Mouse (Mus musculus) right cerebral cortex, adult 2 months (tissue): Measurements from ENCODE around the gene Ilvbl.
"Not testable (repeated sequence)": the region's sequence is repeated elsewhere in the genome, so short reads cannot be mapped to it uniquely, and the experiment has no call there.

Experiments used
- DNase-seq, 2 experiments: peaks; one replicate each; pipeline ENCODE4 v3.0.0; 2021 to 2022; ENCODE audit warnings: low spot score in 2 of 2

Gene Ilvbl

DNA sequence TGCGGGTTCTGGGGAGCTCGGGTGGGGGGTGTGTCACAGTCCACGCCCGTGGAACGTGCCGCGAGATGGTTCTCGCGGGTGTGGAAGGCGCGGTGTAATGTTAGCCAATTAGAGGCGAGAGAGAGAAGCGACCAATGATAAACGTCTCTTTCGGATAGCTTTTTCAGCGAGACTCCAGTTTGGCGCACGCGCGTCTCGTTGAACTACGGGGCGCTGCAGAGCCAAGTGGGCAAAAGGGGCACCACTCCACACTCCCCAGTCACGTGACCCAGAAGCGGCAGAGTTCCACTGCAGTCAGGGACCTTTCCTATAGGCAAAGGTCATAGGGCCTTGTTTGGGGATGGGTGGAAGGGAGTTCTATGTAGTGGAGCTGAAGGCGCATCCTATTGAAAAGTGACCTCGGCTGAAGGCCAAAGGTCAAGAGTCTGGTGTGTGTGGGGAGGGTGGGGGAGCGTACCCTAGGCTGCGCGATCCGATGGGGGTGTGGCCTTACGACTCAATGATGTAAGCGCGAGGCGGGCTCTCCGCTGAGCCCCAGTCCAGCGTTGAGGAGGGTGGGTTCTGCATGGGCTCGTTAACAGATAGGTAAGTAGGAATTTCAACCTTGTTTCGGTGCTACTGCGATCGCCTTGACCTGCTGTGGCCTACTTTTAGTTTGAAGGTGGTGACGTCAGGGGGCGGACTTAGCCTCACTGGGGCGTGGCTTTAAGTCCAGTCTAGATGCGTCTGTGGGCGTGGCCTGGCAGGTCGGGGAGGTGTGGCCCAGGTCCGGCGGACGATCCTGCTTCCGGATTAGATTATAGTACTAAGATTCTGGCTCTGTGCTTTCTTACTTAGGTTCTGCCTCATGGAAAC, at the start of gene Ilvbl:
TSS of gene Ilvbl (plus strand) at position 97 of the 855 bp plus-strand sequence.
- DNase-seq, result peak; percentile 91 to 95

DNA sequence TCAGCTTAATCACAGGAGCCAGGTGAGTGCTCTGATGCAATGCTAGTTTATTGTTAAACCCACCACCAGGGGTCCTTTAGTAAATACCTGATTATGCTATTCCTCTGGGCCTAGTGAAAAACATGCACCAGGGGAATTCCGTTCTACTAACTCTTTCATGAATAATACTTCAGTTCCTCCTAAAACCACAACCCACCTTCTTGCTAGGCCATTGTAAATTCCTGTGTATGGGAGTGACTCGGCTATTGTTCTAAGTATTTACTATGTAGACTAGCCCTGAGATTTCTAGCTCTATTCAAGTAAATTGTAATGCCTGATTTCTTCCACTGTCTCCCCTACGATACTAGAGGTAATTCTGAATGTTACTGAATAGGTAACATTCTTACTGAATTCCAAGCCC, 49.1 kb upstream of the Ilvbl start:
- not testable (repeated sequence) for DNase-seq

DNA sequence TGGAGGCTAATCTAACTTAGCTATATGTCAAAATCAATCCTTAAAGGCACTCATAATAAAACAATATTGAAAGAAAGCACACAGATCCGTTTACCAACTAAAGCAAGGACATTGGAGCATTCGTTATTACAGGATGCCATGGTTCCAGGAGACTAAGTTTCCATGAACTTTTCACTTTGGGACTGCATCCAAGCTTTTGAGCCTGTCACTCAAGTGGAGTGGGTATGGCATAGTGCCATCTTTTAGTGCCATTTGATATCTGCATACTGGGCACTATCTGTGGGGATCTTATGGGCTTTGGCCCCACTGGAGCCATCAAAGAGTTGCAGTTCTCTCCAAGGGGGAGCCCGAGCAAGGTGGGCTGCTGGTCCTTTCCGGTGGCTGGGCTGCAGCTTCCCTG, 48.6 kb upstream of the Ilvbl start:
- no peak for DNase-seq

DNA sequence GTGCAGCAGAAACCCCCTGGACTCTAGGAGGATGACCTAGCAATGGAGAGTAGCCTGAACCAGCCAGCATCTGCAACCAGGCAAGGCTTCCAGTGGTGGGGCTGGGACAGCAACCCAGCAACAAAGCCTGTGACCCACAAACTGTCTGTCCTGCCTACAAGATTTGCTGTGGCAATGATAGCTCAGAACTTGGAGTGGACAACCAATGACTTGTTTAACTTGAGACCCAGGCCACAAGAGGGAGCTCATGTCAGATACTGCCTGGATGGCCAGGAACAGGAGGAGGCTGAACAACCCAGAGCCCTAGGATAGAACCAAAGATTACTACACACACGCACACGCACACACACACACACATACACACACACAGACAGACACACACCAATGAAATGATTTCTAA, 33.2 kb upstream of the Ilvbl start:
- peak in 1 of 2 experiments; percentile 4 for DNase-seq

DNA sequence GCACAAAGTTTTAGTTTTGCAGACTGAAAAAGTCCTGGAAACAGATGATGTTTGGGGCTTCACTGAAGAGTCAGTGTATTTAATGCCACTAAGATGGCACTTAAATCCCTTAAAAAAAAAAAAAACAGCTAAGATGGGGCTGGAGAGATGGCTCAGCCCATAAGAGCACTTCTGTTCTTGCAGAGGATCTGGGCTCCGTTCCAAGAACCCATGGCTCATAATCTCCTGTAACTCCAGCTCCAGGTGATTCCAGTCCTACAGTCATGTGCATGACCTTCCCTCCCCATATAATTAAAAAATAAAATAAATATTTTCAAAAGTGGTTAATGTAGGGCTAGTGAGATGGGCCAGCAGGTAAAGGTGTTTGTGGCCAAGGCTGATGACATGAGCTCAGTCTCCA, 9.1 kb upstream of the Ilvbl start:
- DNase-seq, result no peak

DNA sequence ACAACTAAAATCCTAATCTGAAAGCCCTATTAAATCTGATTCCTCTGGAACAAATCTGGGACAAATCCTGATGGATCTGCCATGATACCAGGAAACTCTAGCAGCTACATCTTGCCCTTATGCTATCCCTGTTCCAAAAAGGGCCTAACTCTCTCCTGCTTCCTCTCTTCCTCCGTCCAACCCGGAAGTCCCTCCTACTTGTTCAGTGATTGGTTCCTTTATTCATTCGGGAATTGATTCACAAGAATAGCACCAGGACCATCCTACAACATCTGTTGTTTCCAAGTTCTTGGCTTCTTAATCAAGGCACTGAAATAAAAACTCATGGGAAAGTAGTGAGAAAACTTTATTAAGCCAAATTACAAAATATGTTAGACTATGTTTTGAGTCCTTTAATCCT, 5.0 kb upstream of the Ilvbl start:
- DNase-seq, result no peak

DNA sequence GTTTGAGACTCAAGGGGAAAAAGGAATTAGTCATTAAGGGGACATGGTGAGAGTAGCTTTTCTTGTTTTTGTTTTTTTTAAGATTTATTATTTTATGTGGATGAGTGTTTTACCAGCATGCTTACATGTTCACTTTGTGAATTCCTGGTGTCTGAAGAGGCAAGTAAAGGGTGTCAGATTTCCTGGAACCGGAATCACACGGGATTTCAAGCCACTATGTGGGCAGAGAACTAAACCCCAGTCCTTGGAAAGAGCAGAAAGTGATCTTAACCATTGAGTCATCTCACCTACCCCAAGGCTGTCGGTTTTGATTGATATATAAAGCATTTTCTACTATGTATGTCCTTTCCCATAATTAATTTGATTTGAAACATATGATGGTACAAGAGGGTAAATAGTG, 4.5 kb upstream of the Ilvbl start:
- no peak for DNase-seq

DNA sequence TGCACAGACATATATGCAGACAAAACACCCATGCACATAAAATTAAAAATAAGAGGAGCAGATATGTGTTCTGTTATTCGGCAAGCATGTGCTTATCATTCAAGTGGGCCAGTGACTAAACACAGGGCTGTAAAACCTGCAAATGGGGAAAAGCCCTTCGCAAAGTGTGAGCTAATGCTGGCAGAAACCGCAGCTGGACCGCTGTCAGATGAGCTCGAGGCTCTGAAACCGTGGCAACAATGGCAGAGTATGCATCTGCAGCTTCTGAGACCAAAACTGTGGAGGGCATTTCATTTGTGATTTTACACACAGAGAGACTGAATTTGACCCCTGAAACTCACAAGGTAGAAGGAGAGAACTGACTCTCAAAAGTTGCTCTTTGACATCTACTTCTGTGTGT, 3.7 kb upstream of the Ilvbl start:
- no peak for DNase-seq

DNA sequence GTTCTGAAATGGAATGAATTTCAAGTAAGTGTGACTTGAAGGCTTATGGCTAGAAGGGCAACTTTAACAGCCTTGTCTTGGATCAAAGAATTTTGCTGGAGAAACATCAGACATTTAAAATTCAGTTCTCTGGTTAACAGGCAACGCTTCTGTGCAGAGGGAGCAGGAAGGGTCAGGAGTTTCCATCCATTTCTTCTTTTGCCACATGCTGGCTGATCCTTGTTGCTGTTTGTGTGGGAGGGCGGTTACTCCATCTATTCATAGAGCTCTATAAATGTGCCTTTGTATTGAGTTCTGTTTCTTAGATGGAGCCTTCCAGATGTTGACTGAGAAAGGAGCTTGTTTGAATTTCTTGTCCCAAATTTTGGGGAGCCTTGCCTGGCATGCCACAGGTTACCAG, 3.2 kb upstream of the Ilvbl start:
- DNase-seq, result no peak

DNA sequence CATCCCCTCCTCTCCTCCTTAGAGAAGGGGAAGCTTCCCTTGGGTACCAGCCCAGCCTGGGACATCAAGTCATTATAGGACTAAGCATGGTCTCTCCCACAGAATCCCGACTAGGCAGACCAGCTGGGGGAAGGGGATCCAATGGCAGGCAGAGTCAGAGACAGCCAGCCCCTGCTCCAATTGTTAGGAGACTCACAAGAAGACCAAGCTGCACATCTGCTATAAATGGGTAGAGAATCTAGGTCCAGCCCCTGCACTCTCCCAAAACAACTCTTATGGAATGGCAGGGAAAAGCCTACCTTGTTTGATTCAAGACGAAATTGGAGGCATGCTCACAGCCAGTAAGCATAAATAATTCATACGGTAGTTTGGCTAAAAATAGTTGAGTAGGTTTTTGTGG, 920 bp upstream of the Ilvbl start:
- no peak for DNase-seq

DNA sequence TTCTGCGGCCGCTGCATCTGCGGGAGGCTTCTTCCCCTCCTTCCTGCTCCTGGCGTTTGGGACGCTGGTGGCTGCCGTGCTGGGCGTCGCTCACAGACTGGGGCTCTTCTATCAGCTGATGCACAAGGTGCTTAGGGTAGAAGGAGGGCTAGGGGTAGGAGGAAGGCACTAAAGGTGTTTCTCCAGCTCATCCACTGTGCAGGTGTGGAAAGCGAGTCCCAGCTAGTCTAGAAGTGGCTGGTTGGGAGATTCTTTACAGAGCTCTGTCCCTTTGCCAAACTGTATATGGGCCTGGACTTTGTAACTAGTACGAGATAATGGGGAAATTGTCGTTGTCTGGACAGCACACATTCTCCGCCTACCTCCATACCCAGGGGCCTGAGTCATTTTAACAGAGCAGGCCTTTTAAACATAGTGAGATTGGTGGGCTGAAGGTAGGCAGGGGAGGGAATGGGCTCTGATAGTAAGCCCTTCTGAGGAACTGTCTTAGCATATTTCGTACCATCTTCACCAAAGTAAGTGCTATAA, 1.0 kb downstream of the Ilvbl start:
- no peak for DNase-seq

DNA sequence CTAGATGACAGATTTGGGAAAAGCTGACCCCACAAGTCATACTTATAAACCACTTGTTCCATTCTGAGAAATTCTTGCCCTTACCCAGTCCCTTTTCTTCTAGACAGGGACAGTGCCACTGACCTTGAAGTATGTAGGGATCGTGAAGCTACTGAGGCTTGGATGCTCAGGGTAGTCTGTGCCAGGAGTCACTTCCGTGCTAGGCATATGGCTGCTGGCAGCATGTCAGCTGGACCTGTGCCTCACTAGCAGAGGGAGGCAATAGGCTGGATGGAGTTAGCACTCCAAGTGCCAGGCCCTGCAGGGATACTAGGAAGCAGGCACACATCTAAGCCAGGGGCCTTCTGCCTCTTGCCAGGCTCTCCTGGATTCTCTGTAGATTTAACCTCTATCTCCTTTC, 1.5 kb downstream of the Ilvbl start:
- peak; percentile 24 to 25 for DNase-seq

DNA sequence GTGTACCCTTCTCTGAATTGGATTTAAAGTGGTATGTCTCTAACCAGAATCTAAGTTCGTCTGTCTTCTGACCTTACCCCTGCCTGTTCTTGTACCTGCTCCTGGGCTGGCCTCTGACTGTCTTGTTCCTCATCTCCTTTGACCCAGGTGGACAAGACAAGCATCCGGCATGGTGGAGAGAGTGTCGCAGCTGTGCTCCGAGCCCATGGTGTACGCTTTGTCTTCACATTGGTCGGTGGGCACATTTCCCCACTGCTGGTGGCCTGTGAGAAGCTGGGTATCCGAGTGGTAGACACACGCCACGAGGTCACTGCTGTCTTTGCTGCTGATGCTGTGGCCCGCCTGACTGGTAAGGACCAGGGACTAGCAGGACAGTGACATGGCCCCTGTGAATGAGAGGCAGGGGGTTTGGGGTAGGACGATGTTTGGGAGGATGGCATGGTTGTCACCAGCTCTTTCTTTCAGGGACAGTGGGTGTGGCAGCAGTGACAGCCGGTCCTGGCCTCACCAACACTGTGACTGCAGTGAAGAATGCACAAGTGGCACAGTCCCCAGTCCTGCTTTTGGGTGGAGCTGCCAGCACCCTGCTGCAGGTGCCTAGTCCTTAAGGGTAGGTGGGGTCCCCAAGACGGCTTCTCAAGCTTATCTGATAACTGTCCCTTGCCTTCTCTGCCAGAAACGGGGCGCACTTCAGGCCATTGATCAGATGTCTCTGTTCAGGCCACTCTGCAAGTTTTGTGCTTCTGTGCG, 2.5 kb downstream of the Ilvbl start:
- no peak for DNase-seq

DNA sequence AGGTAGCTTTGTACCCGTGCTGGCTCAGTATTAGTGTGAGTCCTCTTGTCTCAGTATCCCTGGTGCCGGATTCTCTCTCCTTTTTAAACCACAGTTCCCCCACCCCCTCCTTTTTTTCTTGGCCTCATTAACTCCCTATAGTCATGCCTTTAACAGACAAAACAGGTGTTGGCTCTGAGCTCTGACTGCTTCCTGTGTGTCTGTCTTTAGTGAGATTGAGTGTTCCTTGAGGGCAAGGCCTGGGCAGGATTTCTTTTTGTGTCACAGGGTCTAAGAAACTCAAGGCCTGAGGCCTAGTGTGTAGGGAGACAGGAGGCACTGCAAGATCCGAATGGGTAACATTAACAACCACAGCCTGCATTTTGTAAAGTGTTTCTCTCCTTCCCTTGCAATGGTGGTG, 4.1 kb downstream of the Ilvbl start:
- DNase-seq, result no peak

DNA sequence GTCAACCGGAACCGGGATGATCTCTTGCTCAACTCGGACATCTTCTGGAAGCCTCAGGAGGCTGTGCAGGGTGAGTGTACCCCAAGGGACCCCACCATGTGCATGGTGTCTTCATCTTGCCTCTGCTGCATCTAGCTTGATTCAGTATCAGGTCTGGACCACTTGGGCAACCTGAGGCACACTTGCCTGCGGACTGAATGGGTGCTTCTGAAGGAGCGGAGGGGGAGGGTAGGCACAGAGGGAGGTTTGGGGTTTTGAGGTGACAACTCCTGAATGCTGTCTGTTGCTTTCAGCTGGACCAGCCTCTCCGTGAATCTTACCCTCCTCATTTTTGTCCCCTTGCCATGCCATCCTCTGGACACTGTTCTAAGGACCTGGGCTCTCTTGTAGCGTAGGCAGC, 7.0 kb downstream of the Ilvbl start:
- DNase-seq, result no peak

DNA sequence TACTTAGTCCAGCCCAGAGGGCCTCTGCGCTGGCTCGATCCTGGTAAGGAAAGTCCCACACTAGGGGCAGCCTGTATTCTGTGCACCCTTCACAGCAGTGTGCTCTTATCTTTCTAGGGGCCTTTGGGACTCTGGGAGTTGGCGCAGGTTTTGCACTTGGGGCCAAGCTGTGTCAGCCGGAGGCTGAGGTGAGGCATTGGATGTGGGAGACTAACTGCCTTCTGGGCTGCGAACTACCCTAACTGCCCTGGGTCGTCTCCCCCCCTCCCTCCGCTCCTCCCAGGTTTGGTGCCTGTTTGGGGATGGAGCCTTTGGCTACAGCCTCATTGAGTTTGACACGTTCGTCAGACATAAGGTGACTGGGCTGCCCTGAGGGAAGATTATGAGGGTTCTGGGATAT, 9.2 kb downstream of the Ilvbl start:
- DNase-seq, result no peak

DNA sequence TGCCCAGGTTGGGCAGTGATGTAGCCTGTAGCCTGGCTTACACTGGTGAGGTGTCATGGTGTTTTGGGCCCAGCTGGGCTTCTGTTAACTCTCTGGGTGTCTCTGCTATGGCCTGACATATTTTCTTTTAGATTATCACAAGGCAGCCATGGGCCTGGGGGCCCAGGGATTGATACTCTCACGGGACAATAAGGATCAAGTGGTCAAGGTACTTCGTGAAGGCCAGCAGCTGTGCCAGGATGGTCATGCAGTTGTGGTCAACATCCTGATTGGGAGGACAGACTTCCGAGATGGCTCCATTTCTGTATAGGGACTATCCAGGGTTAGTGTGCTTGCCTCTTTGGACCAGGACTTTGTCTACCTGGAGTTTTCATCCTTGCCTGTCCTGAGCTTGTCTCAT, 9.8 kb downstream of the Ilvbl start:
- no peak for DNase-seq

DNA sequence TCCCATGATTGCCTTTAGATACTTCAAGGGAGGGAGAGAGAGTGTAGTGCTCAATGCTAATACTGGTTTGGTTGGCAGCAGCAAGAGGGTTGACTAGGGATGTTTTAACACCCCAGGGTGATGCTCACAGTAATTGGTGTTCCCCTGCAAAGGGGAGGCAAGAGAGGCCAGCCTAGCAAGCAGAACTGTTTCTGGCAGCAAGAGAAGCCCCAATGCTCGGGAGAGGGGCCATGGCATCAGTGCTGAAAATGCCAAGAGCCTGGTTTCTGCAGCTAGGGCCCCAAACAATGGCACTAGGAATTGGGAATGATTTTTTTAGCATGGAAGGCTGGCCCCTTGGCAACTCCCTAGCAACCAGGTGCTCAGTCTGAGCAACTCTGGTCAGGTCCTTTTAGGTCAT, 10.8 kb downstream of the Ilvbl start:
- DNase-seq, result no peak

DNA sequence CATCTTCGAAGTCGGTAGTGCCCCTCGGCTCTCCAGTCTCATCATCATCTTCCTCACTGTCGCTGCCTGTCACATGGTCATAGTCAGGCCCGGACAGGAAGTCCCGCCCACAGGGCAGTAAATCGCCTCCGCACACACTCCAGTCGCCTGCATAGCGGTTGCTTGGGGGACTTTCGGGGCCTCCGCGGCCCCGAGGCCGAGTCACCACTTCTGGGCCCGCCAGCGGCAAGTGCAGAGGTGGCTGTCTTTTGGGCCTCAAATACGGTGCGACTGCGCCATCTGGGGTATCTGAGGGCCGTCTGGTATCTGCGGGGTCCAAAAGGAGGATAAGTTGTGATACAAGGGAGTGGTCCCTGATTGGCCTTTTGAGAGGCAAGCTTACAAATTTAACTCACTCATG, 11.5 kb downstream of the Ilvbl start:
- DNase-seq, result no peak

DNA sequence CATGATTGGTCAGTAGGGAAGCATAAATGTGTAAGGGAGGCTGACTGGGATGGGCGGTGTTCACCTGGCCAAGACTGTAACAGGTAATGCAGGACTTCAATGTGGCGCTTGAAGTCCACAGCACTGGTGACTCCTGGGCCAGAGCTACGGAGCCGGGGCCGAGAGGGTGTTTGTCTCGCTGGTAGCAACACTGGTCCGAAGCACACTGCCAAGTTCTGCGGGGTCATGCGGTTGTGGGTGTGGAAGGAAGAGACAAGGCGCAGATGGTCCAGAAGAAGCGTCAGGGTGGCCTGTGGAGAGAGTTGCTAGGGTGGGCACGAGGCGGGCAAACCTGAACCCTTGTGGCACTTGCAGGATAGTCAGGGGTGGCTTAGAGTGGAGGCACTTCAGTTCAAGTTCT, 11.9 kb downstream of the Ilvbl start:
- DNase-seq, result no peak

DNA sequence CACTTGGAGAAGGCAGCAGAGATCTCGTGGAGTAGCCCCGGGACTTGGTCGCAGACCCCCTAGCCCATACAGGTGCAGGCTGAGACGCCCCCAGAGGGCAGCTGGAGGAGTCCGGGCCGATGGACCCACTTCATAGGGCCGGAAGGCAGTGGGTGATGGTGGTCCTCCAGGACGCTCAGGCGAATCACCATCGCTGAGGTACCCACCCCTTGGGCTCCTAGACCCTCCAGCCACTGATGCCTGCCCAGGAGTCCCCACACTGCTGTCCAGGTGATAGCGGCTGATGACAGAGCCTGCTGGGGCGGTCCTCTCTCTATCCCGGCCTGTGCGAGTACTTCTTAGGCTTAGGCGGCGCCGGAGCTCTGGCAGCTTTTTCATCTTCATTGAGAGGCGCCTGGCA, 15.1 kb downstream of the Ilvbl start:
- no peak for DNase-seq

DNA sequence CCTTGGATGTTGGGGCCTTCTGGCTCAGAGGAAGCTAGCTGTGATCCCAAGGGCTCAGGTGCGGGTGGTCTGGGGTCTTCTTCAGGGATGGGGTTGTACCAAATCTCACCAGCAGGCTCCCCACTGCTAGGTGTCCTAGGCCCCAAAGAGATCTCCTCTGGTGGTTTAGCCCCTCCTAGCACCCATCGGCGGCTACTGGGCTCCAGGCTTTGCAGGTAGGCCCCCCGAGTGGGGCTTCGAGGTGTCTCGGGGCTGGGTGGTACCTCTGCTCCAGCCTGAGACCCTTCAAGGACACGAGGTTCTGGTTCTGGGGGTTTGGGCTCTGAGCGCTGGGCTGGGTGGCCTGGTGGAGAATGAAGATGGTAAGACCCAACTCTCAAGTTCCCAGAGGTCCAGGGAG, 15.8 kb downstream of the Ilvbl start:
- no peak for DNase-seq

DNA sequence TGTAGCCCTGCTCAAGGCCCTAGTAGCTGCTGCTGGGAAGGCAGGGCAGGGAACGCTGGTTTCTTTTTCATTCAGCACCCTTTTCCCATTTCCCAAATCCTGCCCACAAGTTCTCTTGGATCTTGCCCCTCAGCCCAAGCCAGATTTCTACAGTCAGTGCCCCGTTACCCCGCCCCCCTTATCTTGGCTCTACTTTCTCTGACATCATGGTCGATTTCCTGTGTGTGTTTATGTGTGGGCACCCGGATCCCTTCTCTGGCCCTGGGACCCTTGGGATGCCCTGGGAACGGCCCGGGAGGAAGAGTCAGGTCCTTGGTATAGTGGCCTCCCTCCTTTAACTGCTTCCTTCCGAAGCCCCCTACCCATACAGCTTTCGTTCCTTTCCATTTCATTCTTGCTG, 16.6 kb downstream of the Ilvbl start:
- DNase-seq, result no peak
